Mouse (Mus musculus): ENCODE measurements around the gene Ptprh. TPM values are rescaled to one million over a fixed set of nuclear protein-coding genes. Genes with fewer than 3 reads are reported as not detected.
A peak's percentile ranks its signal among the peaks of the same experiment; 100 is the strongest.

The Ptprh gene
- polyA plus RNA-seq, 1 experiment from 2014 or later = 0.17 TPM

GRCm38 (mm10) chr7:4557167-4557560 lies 46.7 kb downstream of the Ptprh start:
- Histone ChIP-seq H3K4me3 (replicated peaks; ENCODE audit: low read length) (peak overlapping the region; percentile 15; the same call in 1 of the 2 replicates), H3K9ac (peak overlapping the region; percentile 50), H3K27me3 (ENCODE audit: control insufficient read depth, insufficient read depth, low read length) (no peaks in the 10 kb centered on the region), H3K27ac (peak overlapping the region; percentile 55), H3K4me2 (replicated peaks) (peak overlapping the region; percentile 39), H3K4me1 (replicated peaks; ENCODE audit: control insufficient read depth, insufficient read depth, low read length) (0 out of 2 replicates have a peak, but pooled peaks cover 2% of the 10 kb centered on the region), H3K9me3 (ENCODE audit: control insufficient read depth, low read length) (no peaks in the 10 kb centered on the region), H3K36me3 (replicated peaks; ENCODE audit: control insufficient read depth, insufficient read depth) (no peaks in the 10 kb centered on the region)
- WGBS = 76% methylated on average over 6 of the region's 6 CpGs
- no peak for DNase-seq (ENCODE audit: low spot score)
- peak; percentile 29; the same call in 1 of the 2 replicates for ATAC-seq (ENCODE audit: low FRiP score)

- peak; percentile 93 for DNase-seq (ENCODE audit: low spot score)
- Histone ChIP-seq H3K4me2 (replicated peaks) (peak overlapping the region; percentile 39), H3K27me3 (ENCODE audit: control insufficient read depth, insufficient read depth, low read length) (no peaks in the 10 kb centered on the region), H3K36me3 (replicated peaks; ENCODE audit: control insufficient read depth, insufficient read depth) (no peaks in the 10 kb centered on the region), H3K9ac (peak overlapping the region; percentile 50), H3K27ac (peak overlapping the region; percentile 55), H3K4me1 (replicated peaks; ENCODE audit: control insufficient read depth, insufficient read depth, low read length) (0 out of 2 replicates have a peak, but pooled peaks cover 2% of the 10 kb centered on the region), H3K9me3 (ENCODE audit: control insufficient read depth, low read length) (no peaks in the 10 kb centered on the region), H3K4me3 (replicated peaks; ENCODE audit: low read length) (peak overlapping the region; percentile 15)
- 20% methylated on average over 15 of the region's 15 CpGs for WGBS
- ATAC-seq (ENCODE audit: low FRiP score) = peak; percentile 97
Observed at GRCm38 (mm10) chr7:4556256-4557166, 47.3 kb downstream of the Ptprh start.

- H3K4me2 ChIP-seq (replicated peaks) = peak within 1 kb of the TSS; percentile 71
- whole genome bisulfite sequencing = 4% methylated on average over 33 of the region's 33 CpGs
- peaks cover 12% of the 10 kb centered on the region for H3K36me3 ChIP-seq (replicated peaks; ENCODE audit: control insufficient read depth, insufficient read depth)
- H3K4me3 ChIP-seq (replicated peaks; ENCODE audit: low read length) = peak within 1 kb of the TSS; percentile 62
- ATAC-seq (ENCODE audit: low FRiP score) (peak; percentile 87), DNase-seq (ENCODE audit: low spot score) (peak; percentile 83)
- peak within 1 kb of the TSS; percentile 93 for H3K27ac ChIP-seq
- peak within 1 kb of the TSS; percentile 80 for H3K9ac ChIP-seq
- H3K4me1 ChIP-seq (replicated peaks; ENCODE audit: control insufficient read depth, insufficient read depth, low read length) = peaks cover 15% of the 10 kb centered on the region
- H3K9me3 ChIP-seq (ENCODE audit: control insufficient read depth, low read length) = no peaks in the 10 kb centered on the region
- no peaks in the 10 kb centered on the region for H3K27me3 ChIP-seq (ENCODE audit: control insufficient read depth, insufficient read depth, low read length)
Observed at GRCm38 (mm10) chr7:4547221-4547641, 56.6 kb downstream of the Ptprh start, which contains the start of gene Syt5. TSS of gene Syt5 (minus strand) at chr7:4547541.

- H3K36me3 ChIP-seq (replicated peaks; ENCODE audit: control insufficient read depth, insufficient read depth) = peaks cover 18% of the 10 kb centered on the region
- ATAC-seq (ENCODE audit: low FRiP score) (peak; percentile 91), DNase-seq (ENCODE audit: low spot score) (peak; percentile 92)
- WGBS = under 1% methylated on average over 26 of the region's 26 CpGs
- peak overlapping the region; percentile 93 for H3K27ac ChIP-seq
- peak overlapping the region; percentile 80 for H3K9ac ChIP-seq
- H3K4me1 ChIP-seq (replicated peaks; ENCODE audit: control insufficient read depth, insufficient read depth, low read length) = peaks cover 15% of the 10 kb centered on the region
- H3K4me2 ChIP-seq (replicated peaks) = peak overlapping the region; percentile 71
- no peaks in the 10 kb centered on the region for H3K27me3 ChIP-seq (ENCODE audit: control insufficient read depth, insufficient read depth, low read length)
- H3K9me3 ChIP-seq (ENCODE audit: control insufficient read depth, low read length) = no peaks in the 10 kb centered on the region
- peak overlapping the region; percentile 62 for H3K4me3 ChIP-seq (replicated peaks; ENCODE audit: low read length)
Observed at GRCm38 (mm10) chr7:4546591-4547131, 57.2 kb downstream of the Ptprh start.

GRCm38 (mm10) chr7:4546050-4546449 lies 57.8 kb downstream of the Ptprh start:
- H3K4me3 ChIP-seq (replicated peaks; ENCODE audit: low read length) = peak overlapping the region; percentile 62
- peaks cover 23% of the 10 kb centered on the region for H3K36me3 ChIP-seq (replicated peaks; ENCODE audit: control insufficient read depth, insufficient read depth)
- WGBS = 62% methylated on average over 15 of the region's 15 CpGs
- H3K4me2 ChIP-seq (replicated peaks) = peak overlapping the region; percentile 71
- H3K9me3 ChIP-seq (ENCODE audit: control insufficient read depth, low read length) = no peaks in the 10 kb centered on the region
- no peaks in the 10 kb centered on the region for H3K27me3 ChIP-seq (ENCODE audit: control insufficient read depth, insufficient read depth, low read length)
- H3K4me1 ChIP-seq (replicated peaks; ENCODE audit: control insufficient read depth, insufficient read depth, low read length) = peaks cover 15% of the 10 kb centered on the region
- DNase-seq (ENCODE audit: low spot score) (no peak), ATAC-seq (ENCODE audit: low FRiP score) (no peak)
- H3K27ac ChIP-seq = peak overlapping the region; percentile 93
- peak overlapping the region; percentile 80 for H3K9ac ChIP-seq

- no peak overlapping the region for H3K4me2 ChIP-seq (replicated peaks)
- H3K9me3 ChIP-seq (ENCODE audit: control insufficient read depth, low read length) = no peaks in the 10 kb centered on the region
- no peak overlapping the region for H3K9ac ChIP-seq
- ATAC-seq (ENCODE audit: low FRiP score) (no peak), DNase-seq (ENCODE audit: low spot score) (no peak)
- no peak overlapping the region for H3K4me3 ChIP-seq (replicated peaks; ENCODE audit: low read length)
- peaks cover 15% of the 10 kb centered on the region for H3K4me1 ChIP-seq (replicated peaks; ENCODE audit: control insufficient read depth, insufficient read depth, low read length)
- 38% methylated on average over 17 of the region's 17 CpGs for WGBS
- no peak overlapping the region for H3K27ac ChIP-seq
- H3K36me3 ChIP-seq (replicated peaks; ENCODE audit: control insufficient read depth, insufficient read depth) = peaks cover 51% of the 10 kb centered on the region
- H3K27me3 ChIP-seq (ENCODE audit: control insufficient read depth, insufficient read depth, low read length) = no peaks in the 10 kb centered on the region
Observed at GRCm38 (mm10) chr7:4542013-4542412, 61.8 kb downstream of the Ptprh start.

GRCm38 (mm10) chr7:4541344-4541743 lies 62.5 kb downstream of the Ptprh start:
- DNase-seq (ENCODE audit: low spot score) = no peak
- H3K4me2 ChIP-seq (replicated peaks) = no peak overlapping the region
- H3K27me3 ChIP-seq (ENCODE audit: control insufficient read depth, insufficient read depth, low read length) = no peaks in the 10 kb centered on the region
- 67% methylated on average over 5 of the region's 5 CpGs for WGBS
- H3K4me3 ChIP-seq (replicated peaks; ENCODE audit: low read length) = no peak overlapping the region
- ATAC-seq (ENCODE audit: low FRiP score) = no peak
- H3K9ac ChIP-seq = no peak overlapping the region
- H3K27ac ChIP-seq = no peak overlapping the region
- peaks cover 14% of the 10 kb centered on the region for H3K4me1 ChIP-seq (replicated peaks; ENCODE audit: control insufficient read depth, insufficient read depth, low read length)
- no peaks in the 10 kb centered on the region for H3K9me3 ChIP-seq (ENCODE audit: control insufficient read depth, low read length)
- peaks cover 51% of the 10 kb centered on the region for H3K36me3 ChIP-seq (replicated peaks; ENCODE audit: control insufficient read depth, insufficient read depth)

GRCm38 (mm10) chr7:4539019-4539418 lies 64.8 kb downstream of the Ptprh start:
- no peak overlapping the region for H3K27ac ChIP-seq
- H3K27me3 ChIP-seq (ENCODE audit: control insufficient read depth, insufficient read depth, low read length) = no peaks in the 10 kb centered on the region
- H3K4me3 ChIP-seq (replicated peaks; ENCODE audit: low read length) = no peak overlapping the region
- no peaks in the 10 kb centered on the region for H3K9me3 ChIP-seq (ENCODE audit: control insufficient read depth, low read length)
- peaks cover 51% of the 10 kb centered on the region for H3K36me3 ChIP-seq (replicated peaks; ENCODE audit: control insufficient read depth, insufficient read depth)
- 74% methylated on average over 2 of the region's 2 CpGs for WGBS
- no peak overlapping the region for H3K4me2 ChIP-seq (replicated peaks)
- no peak overlapping the region for H3K9ac ChIP-seq
- DNase-seq (ENCODE audit: low spot score) = no peak
- H3K4me1 ChIP-seq (replicated peaks; ENCODE audit: control insufficient read depth, insufficient read depth, low read length) = no peaks in the 10 kb centered on the region
- no peak for ATAC-seq (ENCODE audit: low FRiP score)

- 65% methylated on average over 4 of the region's 4 CpGs for WGBS
- no peak for ATAC-seq (ENCODE audit: low FRiP score)
Observed at GRCm38 (mm10) chr7:4537181-4537580, 66.7 kb downstream of the Ptprh start.

More at GRCm38 (mm10) chr7:4537181-4537580, 66.7 kb downstream of the Ptprh start:
- Histone ChIP-seq H3K4me1 (replicated peaks; ENCODE audit: control insufficient read depth, insufficient read depth, low read length) (0 out of 2 replicates have a peak, but pooled peaks cover 2% of the 10 kb centered on the region), H3K9ac (no peak overlapping the region), H3K36me3 (replicated peaks; ENCODE audit: control insufficient read depth, insufficient read depth) (peaks cover 39% of the 10 kb centered on the region), H3K9me3 (ENCODE audit: control insufficient read depth, low read length) (no peaks in the 10 kb centered on the region), H3K4me3 (replicated peaks; ENCODE audit: low read length) (no peak overlapping the region), H3K4me2 (replicated peaks) (no peak overlapping the region), H3K27me3 (ENCODE audit: control insufficient read depth, insufficient read depth, low read length) (peaks cover 4% of the 10 kb centered on the region), H3K27ac (no peak overlapping the region)
- DNase-seq (ENCODE audit: low spot score) = no peak
